Mouse (Mus musculus) ES-Bruce4 (cell line): ENCODE data around the gene Ano1.

Experiments used
- CTCF ChIP-seq: IDR thresholded peaks from one replicate; pipeline ENCODE4 v1.8.1; 2011; ENCODE audit warnings: low read depth, low read length
- EP300 ChIP-seq: IDR thresholded peaks from 2 replicates; pipeline ENCODE4 v1.6.1; 2011; ENCODE audit warnings: low read depth, low read length; ENCODE audit not compliant: insufficient read depth

DNA sequence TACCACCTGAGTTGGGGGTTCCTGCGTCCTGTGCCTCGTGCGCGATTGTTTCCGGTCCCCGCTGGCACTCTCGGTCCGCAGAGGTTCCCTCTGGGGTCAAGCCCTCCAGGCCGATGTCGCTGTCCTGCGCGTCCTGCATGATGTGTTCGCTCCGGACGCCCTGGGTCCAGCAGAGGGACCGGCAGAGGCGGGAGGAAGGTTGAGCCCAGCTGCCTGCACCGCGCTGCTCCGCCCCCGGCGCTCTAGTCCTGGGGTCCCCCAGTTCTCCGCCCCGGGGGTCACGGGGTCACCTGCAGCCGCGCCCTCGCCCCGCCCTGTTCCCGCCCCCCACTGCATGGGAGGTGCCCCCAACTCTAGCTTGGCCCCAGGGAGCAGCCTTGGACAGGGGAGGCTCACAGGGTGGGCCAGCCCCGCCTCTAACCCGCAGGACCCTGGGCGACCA, 13.4 kb downstream of the Ano1 start:
- TF ChIP-seq CTCF (no peak), EP300 (no peak)
